Mouse (Mus musculus) midbrain, embryonic 11.5 days (tissue): ENCODE results near the gene Snrpn. TPM values are rescaled to one million over a fixed set of nuclear protein-coding genes. Genes with fewer than 3 reads are reported as not detected.
"Not testable (repeated sequence)": the region's sequence is repeated elsewhere in the genome, so short reads cannot be mapped to it uniquely, and the experiment has no call there.

ENCODE experiments used
- ATAC-seq: fragments of 200-750 bp; cut with Nextera tagmentation; 2 replicates; pipeline ENCODE4 v1.8.0; 2017; ENCODE audit warnings: moderate TSS enrichment, moderate library complexity; ENCODE audit not compliant: low FRiP score
- DNase-seq: peaks from one replicate; pipeline ENCODE4 v3.0.0; 2015; ENCODE audit warnings: low spot score; ENCODE audit errors: missing footprints
- H3K27ac ChIP-seq: fragments of 300-500 bp; sonication (generic); 2 replicates; pipeline ENCODE4 v1.5.1; 2014; ENCODE audit warnings: low read depth, low read length
- H3K27me3 ChIP-seq: fragments of 300-500 bp; sonication (generic); 2 replicates; pipeline ENCODE4 v1.6.1; 2014; ENCODE audit warnings: mild to moderate bottlenecking, low read length, moderate library complexity, mixed read lengths; ENCODE audit not compliant: control insufficient read depth, insufficient read depth
- H3K36me3 ChIP-seq: fragments of 300-500 bp; sonication (generic); 2 replicates; pipeline ENCODE4 v1.6.1; 2014; ENCODE audit warnings: mild to moderate bottlenecking, low read length, moderate library complexity, mixed read lengths; ENCODE audit not compliant: control insufficient read depth, insufficient read depth
- H3K4me1 ChIP-seq: fragments of 300-500 bp; sonication (generic); 2 replicates; pipeline ENCODE4 v1.6.1; 2014; ENCODE audit warnings: low read length; ENCODE audit not compliant: control insufficient read depth, insufficient read depth
- H3K4me2 ChIP-seq: fragments of 300-500 bp; sonication (generic); 2 replicates; pipeline ENCODE4 v1.6.1; 2014; ENCODE audit warnings: mild to moderate bottlenecking, moderate library complexity
- H3K4me3 ChIP-seq: fragments of 300-500 bp; sonication (generic); 2 replicates; pipeline ENCODE4 v1.5.1; 2014; ENCODE audit warnings: low read depth, low read length
- H3K9ac ChIP-seq: fragments of 300-500 bp; sonication (generic); 2 replicates; pipeline ENCODE4 v1.6.1; 2014; ENCODE audit warnings: low read length
- H3K9me3 ChIP-seq: fragments of 300-500 bp; sonication (generic); 2 replicates; pipeline ENCODE4 v1.6.1; 2016; ENCODE audit warnings: low read length; ENCODE audit not compliant: control insufficient read depth
- WGBS: fragments of 180-500 bp; shearing (Covaris S2); extraction: QIAGEN DNeasy Blood & Tissue Kit; methylation state at CpG from one replicate; pipeline ENCODE4 v1.1.7; 2014; 5-methylcytosine and 5-hydroxymethylcytosine counted together
- polyA plus RNA-seq: library from polyadenylated mRNA; unstranded; fragments of >200 nt; fragmentation: Nextera tagmentation; extraction: Ambion mirVana; gene quantifications from 2 replicates; pipeline ENCODE4 v1.2.1, GENCODE M21; 2014

Gene Snrpn
- polyA plus RNA-seq: 226 and 244 TPM in 2 replicates

DNA sequence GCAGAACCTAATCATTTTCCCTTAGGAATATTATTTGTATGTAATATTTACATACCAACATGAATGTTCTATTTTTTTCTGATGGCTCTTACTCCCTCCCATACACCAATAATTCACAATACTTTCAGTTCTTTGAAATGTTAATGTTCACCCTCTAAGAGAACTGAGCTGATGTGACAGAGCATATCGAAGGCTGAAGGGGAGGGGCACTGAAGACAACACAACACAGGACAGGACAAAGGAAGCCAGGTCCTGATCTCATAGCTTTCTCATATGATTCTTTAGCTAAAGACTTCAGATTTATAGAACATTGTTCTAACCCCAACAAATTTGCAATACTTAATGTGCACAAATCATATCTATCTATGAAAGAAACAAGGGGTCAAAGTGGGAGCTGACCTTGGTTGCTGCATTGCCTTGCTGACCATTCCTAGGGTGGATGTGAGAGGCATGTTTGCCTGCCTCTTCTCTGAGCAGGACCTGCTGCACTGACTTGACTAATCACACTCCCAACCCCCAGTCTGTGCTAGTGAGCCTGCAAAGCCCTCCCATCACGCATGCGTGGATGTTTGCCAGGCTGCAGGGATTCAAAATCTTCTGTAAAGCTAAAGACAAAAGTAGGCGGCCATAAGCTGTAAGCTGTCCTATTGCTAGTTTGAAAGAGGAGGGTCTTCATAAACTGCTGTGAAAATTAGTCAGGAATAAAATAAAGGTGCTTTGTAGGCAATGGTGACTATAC, at the start of gene Snrpn:
Gene Snrpn (minus strand): TSS at position 478 of the 739 bp plus-strand sequence.
- Histone ChIP-seq H3K9ac (no peak within 1 kb of the TSS), H3K27ac (no peak within 1 kb of the TSS), H3K9me3 (no peaks in the 10 kb centered on the region), H3K4me3 (no peak within 1 kb of the TSS), H3K36me3 (no peaks in the 10 kb centered on the region), H3K27me3 (no peaks in the 10 kb centered on the region), H3K4me2 (no peak within 1 kb of the TSS), H3K4me1 (no peaks in the 10 kb centered on the region)
- WGBS: 57% methylated on average over 4 of the region's 4 CpGs
- peak; percentile 87 for DNase-seq
- peak; percentile 79 for ATAC-seq

DNA sequence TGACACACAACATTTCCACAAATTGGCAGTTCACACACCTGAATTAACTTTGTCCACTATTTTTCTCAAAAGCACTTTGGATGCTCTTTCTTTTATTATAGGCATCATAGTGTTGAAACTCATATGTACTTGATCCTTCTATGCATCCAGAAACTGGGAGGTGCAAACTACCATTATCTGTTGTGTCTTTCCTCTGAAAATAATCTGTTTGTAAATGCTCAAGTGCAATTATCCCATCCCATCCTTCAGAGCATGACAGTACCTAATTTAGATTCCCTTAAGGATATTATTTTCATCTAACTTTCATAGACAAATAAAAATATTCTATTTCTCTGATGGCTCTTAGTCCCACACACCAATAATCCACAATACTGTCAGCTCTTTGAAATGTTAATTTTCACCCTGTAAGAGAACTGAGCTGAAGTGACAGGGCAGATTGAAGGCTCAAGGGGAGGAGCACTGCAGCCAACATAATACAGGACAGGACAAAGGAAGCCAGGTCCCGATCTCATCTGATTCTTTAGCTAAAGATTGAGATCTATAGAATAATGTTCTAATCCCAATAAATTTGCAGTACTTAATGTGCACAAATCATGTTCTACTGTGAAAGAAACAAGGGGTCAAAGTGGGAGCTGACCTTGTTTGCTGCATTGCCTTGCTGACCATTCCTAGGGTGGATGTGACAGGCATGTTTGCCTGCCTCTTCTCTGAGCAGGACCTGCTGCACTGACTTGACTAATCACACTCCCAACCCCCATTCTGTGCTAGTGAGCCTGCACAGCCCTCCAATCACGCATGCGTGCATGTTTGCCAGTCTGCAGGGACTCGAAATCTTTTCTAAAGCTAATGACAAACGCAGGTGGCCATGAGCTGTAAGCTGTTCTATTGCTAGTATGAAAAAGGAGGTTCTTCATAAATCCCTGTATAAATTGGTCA, 30.5 kb upstream of the Snrpn start:
- H3K27ac ChIP-seq: peak overlapping the region; percentile 42
- no peaks in the 10 kb centered on the region for H3K4me1 ChIP-seq
- no peaks in the 10 kb centered on the region; the same call in 1 of the 2 replicates for H3K9me3 ChIP-seq
- peak; percentile 98 for ATAC-seq
- H3K9ac ChIP-seq: no peak overlapping the region
- no peaks in the 10 kb centered on the region for H3K36me3 ChIP-seq
- no peaks in the 10 kb centered on the region for H3K27me3 ChIP-seq
- WGBS: 49% methylated on average over 5 of the region's 5 CpGs
- H3K4me2 ChIP-seq: no peak overlapping the region
- H3K4me3 ChIP-seq: no peak overlapping the region
- peak; percentile 85 for DNase-seq

DNA sequence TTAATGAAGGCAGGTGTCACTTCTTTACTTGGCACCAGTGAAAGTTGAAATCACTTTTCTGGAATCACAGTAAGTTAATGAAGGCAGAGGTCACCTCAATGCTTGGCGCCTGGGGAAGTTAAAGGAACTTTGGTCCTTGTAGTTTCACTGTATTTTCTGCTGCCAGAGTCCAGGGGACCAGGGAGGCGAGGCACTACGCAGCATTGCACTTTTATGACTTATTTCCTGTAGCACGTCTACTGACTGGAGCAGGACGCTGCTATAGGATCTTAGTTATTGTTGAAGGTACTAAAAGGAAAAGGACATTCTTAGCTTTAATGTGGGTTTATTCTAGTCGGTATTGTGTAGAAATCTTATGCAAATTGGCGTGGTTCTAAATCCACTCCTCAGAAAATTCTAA, 14.7 kb downstream of the Snrpn start:
- Histone ChIP-seq H3K9ac (no peak overlapping the region), H3K36me3 (no peaks in the 10 kb centered on the region), H3K4me1 (no peaks in the 10 kb centered on the region), H3K27ac (no peak overlapping the region), H3K4me2 (no peak overlapping the region), H3K27me3 (no peaks in the 10 kb centered on the region), H3K9me3 (no peaks in the 10 kb centered on the region), H3K4me3 (no peak overlapping the region)
- DNase-seq (no peak), ATAC-seq (no peak)
- 81% methylated on average over 7 of the region's 7 CpGs for WGBS

DNA sequence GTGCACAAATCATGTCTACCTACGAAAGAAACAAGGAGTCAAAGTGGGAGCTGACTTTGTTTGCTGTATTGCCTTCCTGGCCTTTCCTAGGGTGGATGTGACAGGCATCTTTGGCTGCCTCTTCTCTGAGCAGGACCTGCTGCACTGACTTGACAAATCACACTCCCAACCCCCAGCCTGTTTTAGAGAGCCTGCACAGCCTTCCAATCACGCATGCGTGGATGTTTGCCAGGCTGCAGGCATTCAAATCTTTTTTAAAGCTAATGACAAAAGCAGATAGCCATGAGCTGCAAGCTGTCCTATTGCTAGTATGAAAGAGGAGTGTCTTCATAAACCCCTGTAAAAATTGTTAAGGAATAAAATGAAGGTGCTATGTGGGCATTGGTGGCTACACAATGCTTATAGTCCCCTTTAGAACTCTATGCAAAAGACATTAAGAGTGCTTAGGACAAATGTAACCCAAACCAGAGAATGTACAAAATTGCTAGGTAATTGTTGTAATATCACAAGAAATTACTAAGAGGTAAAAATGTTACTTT, 16.9 kb downstream of the Snrpn start:
- ATAC-seq, H3K27me3 ChIP-seq, DNase-seq, H3K27ac ChIP-seq, H3K4me3 ChIP-seq, H3K9me3 ChIP-seq, H3K4me2 ChIP-seq, H3K9ac ChIP-seq, H3K4me1 ChIP-seq, H3K36me3 ChIP-seq: not testable (repeated sequence)
- WGBS: 56% methylated on average over 3 of the region's 3 CpGs

DNA sequence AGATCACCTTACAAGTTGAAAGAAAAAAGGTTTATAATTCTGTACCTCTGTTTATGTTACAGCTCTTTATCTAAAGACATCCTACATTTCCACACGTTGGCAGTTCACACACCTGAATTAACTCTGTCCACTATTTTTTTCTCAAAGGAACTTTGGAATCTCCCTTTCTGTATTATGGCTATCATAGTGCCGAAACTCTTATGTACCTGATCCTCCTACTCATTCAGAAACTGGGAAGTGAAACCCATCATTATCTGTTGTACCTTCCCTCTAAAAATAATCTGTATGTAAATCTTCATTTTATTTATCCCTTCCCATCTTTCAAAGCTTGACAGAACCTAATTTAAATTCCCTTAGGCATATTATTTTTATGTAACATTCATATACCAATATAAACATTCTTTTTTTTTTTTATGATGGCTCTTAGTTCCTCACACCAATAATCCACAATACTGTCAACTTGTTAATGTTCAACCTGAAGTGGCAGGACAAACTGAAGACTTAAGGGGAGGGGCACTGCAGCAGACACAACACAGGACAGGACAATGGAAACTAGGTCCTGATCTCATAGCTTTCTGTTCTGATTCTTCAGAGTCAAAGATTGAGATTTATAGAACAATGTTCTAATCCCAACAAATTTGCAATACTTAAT, 17.5 kb downstream of the Snrpn start:
- Histone ChIP-seq H3K4me3 (no peak overlapping the region), H3K4me2 (no peak overlapping the region), H3K9me3 (no peaks in the 10 kb centered on the region), H3K4me1 (no peaks in the 10 kb centered on the region), H3K36me3 (no peaks in the 10 kb centered on the region), H3K27me3 (no peaks in the 10 kb centered on the region), H3K27ac (no peak overlapping the region), H3K9ac (no peak overlapping the region)
- WGBS: 73% methylated on average over 2 of the region's 2 CpGs
- DNase-seq (no peak), ATAC-seq (no peak)

DNA sequence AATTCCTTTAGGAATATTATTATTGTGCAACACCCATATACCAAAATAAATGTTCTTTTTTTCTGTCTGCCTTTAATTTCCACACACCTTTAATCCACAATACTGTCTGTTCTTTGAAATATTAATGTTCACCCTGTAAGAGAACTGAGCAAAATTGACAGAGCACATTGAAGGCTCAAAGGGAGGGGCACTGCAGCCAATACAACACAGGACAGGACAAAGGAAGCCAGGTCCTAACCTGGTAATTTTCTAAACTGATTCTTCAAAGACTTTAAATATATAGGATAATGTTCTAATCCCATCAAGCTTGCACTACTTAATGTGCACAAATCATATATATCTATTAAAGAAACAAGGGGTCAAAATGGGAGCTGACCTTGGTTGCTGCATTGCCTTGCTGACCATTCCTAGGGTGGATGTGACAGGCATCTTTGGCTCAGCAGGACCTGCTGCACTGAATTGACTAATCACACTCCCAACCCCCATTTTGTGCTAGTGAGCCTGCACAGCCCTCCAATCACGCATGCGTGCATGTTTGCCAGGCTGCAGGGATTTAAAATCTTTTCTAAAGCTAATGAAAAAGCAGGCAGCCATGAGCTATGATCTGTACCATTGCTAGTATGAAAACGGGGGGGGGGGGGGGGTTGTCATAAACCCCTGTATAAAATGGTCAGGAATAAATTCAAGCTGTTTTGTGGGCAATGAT, 42.7 kb downstream of the Snrpn start:
- Histone ChIP-seq H3K36me3 (no peaks in the 10 kb centered on the region), H3K4me1 (no peaks in the 10 kb centered on the region), H3K27me3 (no peaks in the 10 kb centered on the region), H3K27ac (no peak overlapping the region), H3K9me3 (no peaks in the 10 kb centered on the region; the same call in 1 of the 2 replicates), H3K4me2 (no peak overlapping the region), H3K4me3 (no peak overlapping the region), H3K9ac (no peak overlapping the region)
- 53% methylated on average over 3 of the region's 3 CpGs for WGBS
- ATAC-seq (peak; percentile 93), DNase-seq (no peak)

DNA sequence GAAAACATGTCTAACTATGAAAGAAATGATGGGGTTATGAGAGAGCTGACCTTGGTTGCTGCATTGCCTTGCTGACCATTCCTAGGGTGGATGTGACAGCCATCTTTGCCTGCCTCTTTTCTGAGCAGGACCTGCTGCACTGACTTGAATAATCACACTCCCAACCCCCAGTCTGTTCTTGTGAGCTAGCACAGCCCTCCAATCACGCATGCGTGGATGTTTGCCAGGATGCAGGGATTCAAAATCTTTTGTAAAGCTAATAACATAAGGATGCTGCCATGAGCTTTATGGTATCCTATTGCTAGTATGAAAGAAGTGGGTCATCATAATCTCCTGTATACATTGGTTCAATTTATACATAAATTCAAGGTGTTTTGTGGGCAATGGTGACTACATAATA, 63.7 kb downstream of the Snrpn start:
- no peaks in the 10 kb centered on the region; the same call in 1 of the 2 replicates for H3K9me3 ChIP-seq
- H3K4me2 ChIP-seq: no peak overlapping the region
- 78% methylated on average over 2 of the region's 2 CpGs for WGBS
- H3K4me1 ChIP-seq: no peaks in the 10 kb centered on the region
- H3K9ac ChIP-seq: no peak overlapping the region
- H3K4me3 ChIP-seq: no peak overlapping the region
- no peak for DNase-seq
- H3K27me3 ChIP-seq: no peaks in the 10 kb centered on the region
- no peaks in the 10 kb centered on the region for H3K36me3 ChIP-seq
- no peak overlapping the region for H3K27ac ChIP-seq
- no peak for ATAC-seq

DNA sequence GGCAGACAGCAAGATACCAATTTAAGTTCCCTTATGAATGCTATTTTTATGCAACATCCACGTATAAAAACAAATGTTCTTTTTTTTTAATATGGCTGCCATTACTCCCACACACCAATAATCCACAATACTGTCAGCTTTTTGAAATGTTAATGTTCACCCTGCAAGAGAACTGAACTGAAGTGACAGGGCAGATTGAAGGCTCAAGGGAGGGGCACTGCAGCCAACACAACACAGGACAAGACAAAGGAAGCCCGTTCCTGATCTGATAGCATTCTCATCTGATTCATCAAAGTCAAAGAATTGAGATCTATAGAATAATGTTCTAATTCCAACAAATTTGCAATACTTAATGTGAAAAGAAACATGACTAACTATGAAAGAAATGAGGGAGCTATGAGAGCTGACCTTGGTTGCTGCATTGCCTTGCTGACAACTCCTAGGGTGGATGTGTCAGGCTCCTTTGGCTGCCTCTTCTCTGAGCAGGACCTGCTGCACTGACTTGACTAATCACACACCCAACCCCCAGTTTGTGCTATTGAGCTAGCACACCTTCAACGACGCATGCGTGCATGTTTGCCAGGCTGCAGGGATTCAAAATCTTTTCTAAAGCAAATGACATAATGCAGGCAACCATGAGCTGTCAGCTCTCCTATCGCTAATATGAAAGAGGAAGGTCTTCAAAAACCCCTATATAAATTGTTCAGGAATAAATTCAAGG, 92.4 kb downstream of the Snrpn start:
- no peak overlapping the region for H3K4me2 ChIP-seq
- WGBS: 77% methylated on average over 6 of the region's 6 CpGs
- H3K9ac ChIP-seq: no peak overlapping the region
- H3K36me3 ChIP-seq: no peaks in the 10 kb centered on the region
- DNase-seq (no peak), ATAC-seq (no peak)
- H3K27me3 ChIP-seq: no peaks in the 10 kb centered on the region
- H3K4me1 ChIP-seq: no peaks in the 10 kb centered on the region
- no peaks in the 10 kb centered on the region for H3K9me3 ChIP-seq
- no peak overlapping the region for H3K4me3 ChIP-seq
- H3K27ac ChIP-seq: no peak overlapping the region
